Mouse (Mus musculus) stomach, postnatal 0 days (tissue): ENCODE measurements at regions not wholly inside any gene's neighbourhood (a gene's known extent, or its start where the extent isn't known, plus 50 kb on each side); places are given as distances from the start of the nearest gene placed in this dataset.

Experiments
- ATAC-seq: fragments of 200-750 bp; cut with Nextera tagmentation; 2 replicates; pipeline ENCODE4 v1.8.0; 2017; ENCODE audit not compliant: low FRiP score, low TSS enrichment
- DNase-seq: peaks from one replicate; pipeline ENCODE4 v3.0.0-alpha.2; 2016; ENCODE audit warnings: low spot score
- H3K27ac ChIP-seq: fragments of 300-500 bp; sonication (generic); replicated peaks from 2 replicates; pipeline ENCODE4 v1.5.1; 2014; ENCODE audit warnings: mild to moderate bottlenecking, control low read depth
- H3K27me3 ChIP-seq: fragments of 300-500 bp; sonication (generic); 2 replicates; pipeline ENCODE4 v1.6.1; 2014; ENCODE audit warnings: low read length; ENCODE audit not compliant: control insufficient read depth, insufficient read depth
- H3K36me3 ChIP-seq: fragments of 300-500 bp; sonication (generic); 2 replicates; pipeline ENCODE4 v1.6.1; 2014; ENCODE audit warnings: low read length, mixed read lengths; ENCODE audit not compliant: control insufficient read depth, insufficient read depth
- H3K4me1 ChIP-seq: fragments of 300-500 bp; sonication (generic); replicated peaks from 2 replicates; pipeline ENCODE4 v1.6.1; 2014; ENCODE audit warnings: antibody characterized with exemption; ENCODE audit not compliant: control insufficient read depth, insufficient read depth
- H3K4me2 ChIP-seq: fragments of 300-500 bp; sonication (generic); replicated peaks from 2 replicates; pipeline ENCODE4 v1.6.1; 2014; ENCODE audit warnings: low read depth, mild to moderate bottlenecking, control low read depth, moderate library complexity
- H3K4me3 ChIP-seq: fragments of 300-500 bp; sonication (generic); 2 replicates; pipeline ENCODE4 v1.5.1; 2014; ENCODE audit warnings: low read depth, low read length, control low read depth
- H3K9ac ChIP-seq: fragments of 300-500 bp; sonication (generic); 2 replicates; pipeline ENCODE4 v1.6.1; 2014; ENCODE audit warnings: mild to moderate bottlenecking, low read length, control low read depth, mixed read lengths
- H3K9me3 ChIP-seq: fragments of 300-500 bp; sonication (generic); 2 replicates; pipeline ENCODE4 v1.6.1; 2016; ENCODE audit warnings: low read length; ENCODE audit not compliant: control insufficient read depth
- CTCF ChIP-seq: IDR thresholded peaks from 2 replicates; pipeline ENCODE4 v1.5.1; 2016; ENCODE audit warnings: antibody characterized with exemption, low read depth, mild to moderate bottlenecking, moderate library complexity
- EP300 ChIP-seq: optimal IDR thresholded peaks from 2 replicates; pipeline ENCODE3; 2016; ENCODE audit warnings: antibody characterized with exemption
- WGBS: fragments of 180-500 bp; shearing (Covaris S2); extraction: QIAGEN DNeasy Blood & Tissue Kit; methylation state at CpG from one replicate; pipeline ENCODE4 v1.1.7; 2014; 5-methylcytosine and 5-hydroxymethylcytosine counted together

- peaks cover 2% of the 10 kb centered on the region; the same call in 1 of the 2 replicates for H3K4me1 ChIP-seq
- no peaks in the 10 kb centered on the region for H3K27me3 ChIP-seq
- DNase-seq (no peak), ATAC-seq (no peak)
- H3K4me2 ChIP-seq = no peak overlapping the region
- H3K9ac ChIP-seq = no peak overlapping the region
- TF ChIP-seq EP300 (no peak), CTCF (no peak)
- no peak overlapping the region for H3K4me3 ChIP-seq
- H3K9me3 ChIP-seq = no peaks in the 10 kb centered on the region
- WGBS = 75% methylated on average over 10 of the region's 10 CpGs
- H3K27ac ChIP-seq = no peak overlapping the region
- no peaks in the 10 kb centered on the region for H3K36me3 ChIP-seq
These were observed 53.7 kb upstream of the Dlg1 start for GRCm38 (mm10) chr16:31609394-31610172.
